Mouse (Mus musculus) ES-Bruce4 (cell line): ENCODE data around the gene Nprl2.

ENCODE experiments used
- CTCF ChIP-seq: IDR thresholded peaks from one replicate; pipeline ENCODE4 v1.8.1; 2011; ENCODE audit warnings: low read depth, low read length
- EP300 ChIP-seq: IDR thresholded peaks from 2 replicates; pipeline ENCODE4 v1.6.1; 2011; ENCODE audit warnings: low read depth, low read length; ENCODE audit not compliant: insufficient read depth
- POLR2A ChIP-seq: IDR thresholded peaks from one replicate; pipeline ENCODE4 v1.8.1; 2011; ENCODE audit warnings: low read length; ENCODE audit not compliant: insufficient read depth

DNA sequence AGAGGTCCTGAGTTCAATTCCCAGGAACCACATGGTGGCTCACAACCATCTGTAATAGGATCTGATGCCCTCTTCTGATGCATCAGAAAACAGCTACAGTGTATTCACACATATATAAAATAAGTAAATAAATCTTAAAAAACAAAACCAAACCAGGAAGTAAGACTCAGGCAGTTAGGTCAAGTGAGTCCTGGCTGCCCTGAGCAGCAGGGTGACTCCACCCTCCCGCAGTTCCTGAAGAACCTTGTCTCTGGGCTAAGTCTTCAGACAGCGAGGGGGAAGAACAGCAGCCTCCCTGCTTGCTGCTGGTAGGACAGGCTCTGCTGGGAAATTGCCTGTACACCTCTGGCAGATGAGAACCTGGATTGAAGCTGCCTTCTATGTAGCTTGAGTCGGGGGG, 14.3 kb downstream of the Nprl2 start:
- TF ChIP-seq POLR2A (no peak), CTCF (no peak), EP300 (no peak)
